Mouse (Mus musculus): ENCODE measurements at regions not wholly inside any gene's neighbourhood (a gene's known extent, or its start where the extent isn't known, plus 50 kb on each side); places are given as distances from the start of the nearest gene placed in this dataset.

DNA sequence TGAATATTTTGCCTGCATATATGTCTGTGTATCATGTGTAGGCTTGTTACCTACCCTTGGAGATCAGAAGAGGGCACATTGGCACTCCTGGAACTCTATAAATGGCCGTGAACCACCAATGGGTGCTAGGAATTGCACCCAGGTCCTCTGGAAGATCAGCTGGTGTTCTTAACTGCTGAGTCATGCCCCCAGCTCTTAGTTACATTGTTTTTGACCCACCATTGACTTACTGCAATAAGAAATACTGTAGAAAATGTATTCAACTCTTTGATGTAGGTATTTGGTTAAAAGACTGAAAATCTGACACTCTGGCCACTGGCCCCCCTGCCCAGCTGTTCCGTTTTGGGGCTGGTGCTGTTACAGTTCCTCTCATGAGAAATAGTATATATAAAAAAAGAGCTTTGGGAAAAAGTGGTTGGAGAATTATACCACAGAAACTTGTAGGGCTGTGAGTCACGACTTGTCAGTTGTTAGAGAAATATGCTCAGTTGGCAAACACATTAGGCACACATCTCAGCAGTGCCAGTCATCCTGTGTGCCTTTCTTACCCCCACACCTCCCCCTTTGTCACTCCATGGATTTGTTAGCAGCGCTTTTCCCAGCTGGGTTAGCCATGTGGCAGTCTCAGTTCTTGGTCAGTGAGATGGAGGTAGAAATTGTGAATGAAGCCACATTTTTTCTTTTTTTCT, 58.4 kb upstream of the Arhgap32 start:
- H3K9ac ChIP-seq: no peak overlapping the region

GRCm38 (mm10) chr9:32062740-32063139, 53.2 kb upstream of the Arhgap32 start:
- Histone ChIP-seq H3K9ac (no peak overlapping the region), H3K27me3 (replicated peaks) (no peaks in the 10 kb centered on the region), H3K36me3 (no peaks in the 10 kb centered on the region), H3K4me1 (replicated peaks) (0 out of 2 replicates have a peak, but pooled peaks cover 5% of the 10 kb centered on the region), H3K27ac (ENCODE audit: poor library complexity, severe bottlenecking) (no peak overlapping the region), H3K9me3 (replicated peaks) (no peaks in the 10 kb centered on the region), H3K4me3 (no peak overlapping the region), H3K4me2 (no peak overlapping the region)
- ATAC-seq (ENCODE audit: insufficient number of reproducible peaks, low FRiP score): no peak
- 89% methylated on average over 4 of the region's 4 CpGs for WGBS

More for the DNA sequence above, 58.4 kb upstream of the Arhgap32 start:
- 83% methylated on average over 4 of the region's 4 CpGs for WGBS
- no peaks in the 10 kb centered on the region for H3K4me1 ChIP-seq (replicated peaks)
- H3K4me2 ChIP-seq: no peak overlapping the region
- 0 out of 2 replicates have a peak, but pooled peaks cover 3% of the 10 kb centered on the region for H3K9me3 ChIP-seq (replicated peaks)
- no peak overlapping the region for H3K27ac ChIP-seq (ENCODE audit: poor library complexity, severe bottlenecking)
- no peak for ATAC-seq (ENCODE audit: insufficient number of reproducible peaks, low FRiP score)
- H3K4me3 ChIP-seq: no peak overlapping the region
- no peaks in the 10 kb centered on the region for H3K27me3 ChIP-seq (replicated peaks)
- 0 out of 2 replicates have a peak, but pooled peaks cover 3% of the 10 kb centered on the region for H3K36me3 ChIP-seq

DNA sequence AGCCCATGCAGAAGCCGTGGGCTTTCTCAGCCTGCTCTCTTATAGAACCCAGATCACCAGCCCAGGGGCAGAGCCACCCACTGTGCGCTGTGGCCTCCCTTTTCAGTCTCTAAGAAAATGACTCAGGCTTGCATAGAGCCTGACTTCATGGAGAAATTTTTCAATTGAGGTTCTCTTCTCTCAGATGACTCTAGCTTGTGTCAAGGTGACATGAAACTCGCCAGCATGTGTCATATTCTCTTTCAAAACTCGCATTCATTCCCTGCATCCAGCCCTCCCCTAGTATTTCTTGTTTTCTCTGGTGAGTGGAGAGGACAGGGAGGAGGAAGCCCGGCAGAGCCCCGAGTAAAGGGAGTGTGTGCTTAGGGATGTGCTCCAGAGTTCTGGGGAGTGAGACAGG, 52.4 kb upstream of the Arhgap32 start:
- H3K4me1 ChIP-seq (replicated peaks): 0 out of 2 replicates have a peak, but pooled peaks cover 5% of the 10 kb centered on the region
- H3K27me3 ChIP-seq (replicated peaks): no peaks in the 10 kb centered on the region
- 60% methylated on average over 6 of the region's 6 CpGs for WGBS
- no peak overlapping the region for H3K4me3 ChIP-seq
- H3K9me3 ChIP-seq (replicated peaks): no peaks in the 10 kb centered on the region
- H3K9ac ChIP-seq: no peak overlapping the region
- no peaks in the 10 kb centered on the region for H3K36me3 ChIP-seq
- ATAC-seq (ENCODE audit: insufficient number of reproducible peaks, low FRiP score): no peak
- no peak overlapping the region for H3K4me2 ChIP-seq
- H3K27ac ChIP-seq (ENCODE audit: poor library complexity, severe bottlenecking): no peak overlapping the region

DNA sequence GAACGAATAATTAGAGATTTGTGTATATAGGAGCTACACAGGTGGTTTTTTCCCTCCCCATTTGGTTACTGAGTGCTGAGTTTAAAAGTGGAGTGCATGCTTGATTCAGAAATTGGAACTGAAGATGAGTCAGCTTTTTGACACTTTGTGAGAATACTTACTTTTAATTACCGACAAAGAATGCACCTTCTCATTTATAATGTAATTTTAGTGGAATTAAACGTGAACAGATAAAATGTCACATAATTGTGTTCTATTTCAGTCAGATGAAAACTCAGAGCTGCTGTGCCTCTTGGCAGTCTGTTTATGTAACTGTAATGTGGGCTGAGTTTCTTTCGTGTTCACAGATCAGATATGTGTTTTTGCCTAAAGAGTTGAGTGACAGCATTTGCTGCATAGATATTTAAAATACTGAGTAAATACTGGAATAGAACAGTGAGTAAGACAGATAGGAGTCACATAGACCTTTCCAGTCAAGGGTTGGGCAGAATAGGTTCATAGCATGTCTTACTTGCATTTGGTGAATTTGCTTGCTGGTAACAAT, 51.9 kb upstream of the Arhgap32 start:
- no peak for ATAC-seq (ENCODE audit: insufficient number of reproducible peaks, low FRiP score)
- no peak overlapping the region for H3K4me3 ChIP-seq
- H3K27me3 ChIP-seq (replicated peaks): no peaks in the 10 kb centered on the region
- no peak overlapping the region for H3K27ac ChIP-seq (ENCODE audit: poor library complexity, severe bottlenecking)
- no peaks in the 10 kb centered on the region for H3K9me3 ChIP-seq (replicated peaks)
- H3K36me3 ChIP-seq: no peaks in the 10 kb centered on the region
- WGBS: 76% methylated on average over 4 of the region's 4 CpGs
- H3K4me2 ChIP-seq: no peak overlapping the region
- no peak overlapping the region for H3K9ac ChIP-seq
- H3K4me1 ChIP-seq (replicated peaks): 0 out of 2 replicates have a peak, but pooled peaks cover 5% of the 10 kb centered on the region

Data from heart, embryonic 12.5 days (tissue).